Mouse (Mus musculus) kidney, postnatal 0 days (tissue): ENCODE data around the gene Gpha2. TPM values are rescaled to one million over a fixed set of nuclear protein-coding genes. Genes with fewer than 3 reads are reported as not detected.

Experiments used
- ATAC-seq: fragments of 200-750 bp; cut with Nextera tagmentation; replicated peaks from 2 replicates; pipeline ENCODE4 v1.8.0; 2017; ENCODE audit warnings: low read depth, moderate number of reproducible peaks, moderate TSS enrichment, moderate library complexity; ENCODE audit not compliant: low FRiP score
- DNase-seq: peaks from one replicate; pipeline ENCODE4 v3.0.0-alpha.2; 2016; ENCODE audit warnings: low spot score
- H3K27ac ChIP-seq: fragments of 300-500 bp; sonication (generic); 2 replicates; pipeline ENCODE4 v1.5.1; 2014; ENCODE audit warnings: mild to moderate bottlenecking
- H3K27me3 ChIP-seq: fragments of 300-500 bp; sonication (generic); 2 replicates; pipeline ENCODE4 v1.6.1; 2014; ENCODE audit warnings: low read length, mixed read lengths; ENCODE audit not compliant: insufficient read depth
- H3K36me3 ChIP-seq: fragments of 300-500 bp; sonication (generic); 2 replicates; pipeline ENCODE4 v1.6.1; 2014; ENCODE audit warnings: low read length, mixed read lengths; ENCODE audit not compliant: insufficient read depth
- H3K4me1 ChIP-seq: fragments of 300-500 bp; sonication (generic); replicated peaks from 2 replicates; pipeline ENCODE4 v1.6.1; 2014; ENCODE audit warnings: antibody characterized with exemption, low read length, mixed read lengths; ENCODE audit not compliant: insufficient read depth
- H3K4me2 ChIP-seq: fragments of 300-500 bp; sonication (generic); 2 replicates; pipeline ENCODE4 v1.6.1; 2014; ENCODE audit warnings: mild to moderate bottlenecking, low read length, moderate library complexity, mixed read lengths
- H3K4me3 ChIP-seq: fragments of 300-500 bp; sonication (generic); replicated peaks from 2 replicates; pipeline ENCODE4 v1.5.1; 2014; ENCODE audit warnings: low read depth, low read length
- H3K9ac ChIP-seq: fragments of 300-500 bp; sonication (generic); 2 replicates; pipeline ENCODE4 v1.6.1; 2014; ENCODE audit warnings: low read depth, low read length
- H3K9me3 ChIP-seq: fragments of 300-500 bp; sonication (generic); replicated peaks from 2 replicates; pipeline ENCODE4 v1.6.1; 2016; ENCODE audit warnings: low read length, inconsistent platforms, mixed read lengths
- CTCF ChIP-seq: IDR thresholded peaks from 2 replicates; pipeline ENCODE4 v1.5.1; 2016; ENCODE audit warnings: antibody characterized with exemption, low read depth, mild to moderate bottlenecking, moderate library complexity
- WGBS: fragments of 180-500 bp; shearing (Covaris S2); extraction: QIAGEN DNeasy Blood & Tissue Kit; methylation state at CpG from one replicate; pipeline ENCODE4 v1.1.7; 2014; 5-methylcytosine and 5-hydroxymethylcytosine counted together
- polyA plus RNA-seq: library from polyadenylated mRNA; unstranded; fragments of >200 nt; fragmentation: Nextera tagmentation; extraction: Ambion mirVana; gene quantifications from 2 replicates; pipeline ENCODE4 v1.2.1, GENCODE M21; 2015

The Gpha2 gene
- 1.6 and 2.1 TPM in 2 replicates for polyA plus RNA-seq

GRCm38 (mm10) chr19:6226135-6226534 lies at the start of gene Gpha2:
Gpha2 (plus strand) TSS chr19:6226380.
- no peak within 1 kb of the TSS for H3K4me3 ChIP-seq
- H3K36me3 ChIP-seq: peaks cover 24% of the 10 kb centered on the region; the same call in 1 of the 2 replicates
- no peaks in the 10 kb centered on the region for H3K9me3 ChIP-seq
- ATAC-seq (peak; percentile 15; the same call in 1 of the 2 replicates), DNase-seq (peak; percentile 69)
- H3K4me2 ChIP-seq: no peak within 1 kb of the TSS
- H3K27me3 ChIP-seq: no peaks in the 10 kb centered on the region
- no peak within 1 kb of the TSS for H3K27ac ChIP-seq
- 15% methylated on average over 2 of the region's 2 CpGs for WGBS
- peak; percentile 40; the same call in 1 of the 2 replicates for TF ChIP-seq CTCF
- H3K4me1 ChIP-seq: no peaks in the 10 kb centered on the region
- no peak within 1 kb of the TSS for H3K9ac ChIP-seq

GRCm38 (mm10) chr19:6178775-6179174 lies 47.4 kb upstream of the Gpha2 start:
- 86% methylated on average over 5 of the region's 6 CpGs for WGBS
- DNase-seq: no peak
- H3K9me3 ChIP-seq: no peaks in the 10 kb centered on the region
- H3K27me3 ChIP-seq: no peaks in the 10 kb centered on the region
- no peak overlapping the region for H3K4me3 ChIP-seq
- no peaks in the 10 kb centered on the region for H3K4me1 ChIP-seq
- H3K9ac ChIP-seq: no peak overlapping the region
- no peak for ATAC-seq
- H3K27ac ChIP-seq: no peak overlapping the region
- no peak for TF ChIP-seq CTCF
- H3K36me3 ChIP-seq: no peaks in the 10 kb centered on the region
- H3K4me2 ChIP-seq: no peak overlapping the region

GRCm38 (mm10) chr19:6181629-6182028 lies 44.6 kb upstream of the Gpha2 start:
- Histone ChIP-seq H3K27me3 (no peaks in the 10 kb centered on the region), H3K9ac (no peak overlapping the region), H3K4me2 (no peak overlapping the region), H3K4me3 (no peak overlapping the region), H3K4me1 (no peaks in the 10 kb centered on the region), H3K9me3 (no peaks in the 10 kb centered on the region), H3K27ac (no peak overlapping the region), H3K36me3 (no peaks in the 10 kb centered on the region)
- peak; percentile 49 for DNase-seq
- no peak for ATAC-seq
- WGBS: 14% methylated on average over 5 of the region's 5 CpGs
- TF ChIP-seq CTCF: no peak

- Histone ChIP-seq H3K36me3 (no peaks in the 10 kb centered on the region), H3K27ac (no peak overlapping the region), H3K9me3 (no peaks in the 10 kb centered on the region), H3K4me3 (no peak overlapping the region), H3K4me1 (no peaks in the 10 kb centered on the region), H3K4me2 (no peak overlapping the region), H3K27me3 (no peaks in the 10 kb centered on the region), H3K9ac (no peak overlapping the region)
- DNase-seq: no peak
- no peak for TF ChIP-seq CTCF
- 12% methylated on average over 3 of the region's 3 CpGs for WGBS
- ATAC-seq: no peak
Measured at GRCm38 (mm10) chr19:6182534-6182933, 43.6 kb upstream of the Gpha2 start.

- H3K4me3 ChIP-seq: no peak within 1 kb of the TSS
- H3K9me3 ChIP-seq: no peaks in the 10 kb centered on the region
- DNase-seq (no peak), ATAC-seq (no peak)
- H3K4me1 ChIP-seq: no peaks in the 10 kb centered on the region
- H3K27me3 ChIP-seq: no peaks in the 10 kb centered on the region
- H3K4me2 ChIP-seq: no peak within 1 kb of the TSS
- TF ChIP-seq CTCF: no peak
- no peaks in the 10 kb centered on the region for H3K36me3 ChIP-seq
- H3K9ac ChIP-seq: no peak within 1 kb of the TSS
- 88% methylated on average over 23 of the region's 23 CpGs for WGBS
- no peak within 1 kb of the TSS for H3K27ac ChIP-seq
Measured at GRCm38 (mm10) chr19:6184131-6184530, 42.0 kb upstream of the Gpha2 start, which contains the start of gene Majin. Majin (plus strand) TSS chr19:6184388.

- H3K27ac ChIP-seq: no peak overlapping the region
- WGBS: 72% methylated on average over 2 of the region's 2 CpGs
- DNase-seq: no peak
- no peak for ATAC-seq
- H3K36me3 ChIP-seq: no peaks in the 10 kb centered on the region
- H3K4me1 ChIP-seq: no peaks in the 10 kb centered on the region
- H3K27me3 ChIP-seq: no peaks in the 10 kb centered on the region
- H3K9me3 ChIP-seq: no peaks in the 10 kb centered on the region
- no peak for TF ChIP-seq CTCF
- H3K4me2 ChIP-seq: no peak overlapping the region
- no peak overlapping the region for H3K9ac ChIP-seq
- no peak overlapping the region for H3K4me3 ChIP-seq
Measured at GRCm38 (mm10) chr19:6204265-6204664, 21.9 kb upstream of the Gpha2 start.

GRCm38 (mm10) chr19:6206716-6207115 lies 19.5 kb upstream of the Gpha2 start:
- WGBS: 66% methylated on average over 5 of the region's 5 CpGs
- TF ChIP-seq CTCF: no peak
- no peak for DNase-seq

More at GRCm38 (mm10) chr19:6206716-6207115, 19.5 kb upstream of the Gpha2 start:
- no peak for ATAC-seq
- H3K27me3 ChIP-seq: no peaks in the 10 kb centered on the region
- no peak overlapping the region for H3K27ac ChIP-seq
- H3K4me1 ChIP-seq: no peaks in the 10 kb centered on the region
- H3K9ac ChIP-seq: no peak overlapping the region
- H3K4me2 ChIP-seq: no peak overlapping the region
- H3K9me3 ChIP-seq: no peaks in the 10 kb centered on the region
- H3K36me3 ChIP-seq: no peaks in the 10 kb centered on the region
- H3K4me3 ChIP-seq: no peak overlapping the region
